Mouse (Mus musculus) stomach, postnatal 0 days (tissue): ENCODE measurements around the gene Sp8. TPM values are rescaled to one million over a fixed set of nuclear protein-coding genes. Genes with fewer than 3 reads are reported as not detected.

ENCODE experiments used
- ATAC-seq: fragments of 200-750 bp; cut with Nextera tagmentation; 2 replicates; pipeline ENCODE4 v1.8.0; 2017; ENCODE audit not compliant: low FRiP score, low TSS enrichment
- DNase-seq: peaks from one replicate; pipeline ENCODE4 v3.0.0-alpha.2; 2016; ENCODE audit warnings: low spot score
- H3K27ac ChIP-seq: fragments of 300-500 bp; sonication (generic); replicated peaks from 2 replicates; pipeline ENCODE4 v1.5.1; 2014; ENCODE audit warnings: mild to moderate bottlenecking, control low read depth
- H3K27me3 ChIP-seq: fragments of 300-500 bp; sonication (generic); 2 replicates; pipeline ENCODE4 v1.6.1; 2014; ENCODE audit warnings: low read length; ENCODE audit not compliant: control insufficient read depth, insufficient read depth
- H3K36me3 ChIP-seq: fragments of 300-500 bp; sonication (generic); 2 replicates; pipeline ENCODE4 v1.6.1; 2014; ENCODE audit warnings: low read length, mixed read lengths; ENCODE audit not compliant: control insufficient read depth, insufficient read depth
- H3K4me1 ChIP-seq: fragments of 300-500 bp; sonication (generic); replicated peaks from 2 replicates; pipeline ENCODE4 v1.6.1; 2014; ENCODE audit warnings: antibody characterized with exemption; ENCODE audit not compliant: control insufficient read depth, insufficient read depth
- H3K4me2 ChIP-seq: fragments of 300-500 bp; sonication (generic); replicated peaks from 2 replicates; pipeline ENCODE4 v1.6.1; 2014; ENCODE audit warnings: low read depth, mild to moderate bottlenecking, control low read depth, moderate library complexity
- H3K4me3 ChIP-seq: fragments of 300-500 bp; sonication (generic); 2 replicates; pipeline ENCODE4 v1.5.1; 2014; ENCODE audit warnings: low read depth, low read length, control low read depth
- H3K9ac ChIP-seq: fragments of 300-500 bp; sonication (generic); 2 replicates; pipeline ENCODE4 v1.6.1; 2014; ENCODE audit warnings: mild to moderate bottlenecking, low read length, control low read depth, mixed read lengths
- H3K9me3 ChIP-seq: fragments of 300-500 bp; sonication (generic); 2 replicates; pipeline ENCODE4 v1.6.1; 2016; ENCODE audit warnings: low read length; ENCODE audit not compliant: control insufficient read depth
- CTCF ChIP-seq: IDR thresholded peaks from 2 replicates; pipeline ENCODE4 v1.5.1; 2016; ENCODE audit warnings: antibody characterized with exemption, low read depth, mild to moderate bottlenecking, moderate library complexity
- EP300 ChIP-seq: optimal IDR thresholded peaks from 2 replicates; pipeline ENCODE3; 2016; ENCODE audit warnings: antibody characterized with exemption
- WGBS: fragments of 180-500 bp; shearing (Covaris S2); extraction: QIAGEN DNeasy Blood & Tissue Kit; methylation state at CpG from one replicate; pipeline ENCODE4 v1.1.7; 2014; 5-methylcytosine and 5-hydroxymethylcytosine counted together
- polyA plus RNA-seq: library from polyadenylated mRNA; unstranded; fragments of >200 nt; fragmentation: Nextera tagmentation; extraction: Ambion mirVana; gene quantifications from 2 replicates; pipeline ENCODE4 v1.2.1, GENCODE M21; 2015

Sp8 gene
- polyA plus RNA-seq, 1 experiment from 2014 or later, result not detected

- ATAC-seq, result no peak
- Histone ChIP-seq H3K27ac (no peak overlapping the region), H3K9ac (no peak overlapping the region), H3K36me3 (no peaks in the 10 kb centered on the region), H3K4me1 (no peaks in the 10 kb centered on the region), H3K27me3 (peaks cover 30% of the 10 kb centered on the region), H3K9me3 (no peaks in the 10 kb centered on the region), H3K4me3 (no peak overlapping the region), H3K4me2 (no peak overlapping the region)
- WGBS, result 12% methylated on average over 6 of the region's 6 CpGs
- TF ChIP-seq EP300 (no peak), CTCF (no peak)
- no peak for DNase-seq
Measured at GRCm38 (mm10) chr12:118841971-118842550, 4.1 kb upstream of the Sp8 start.

- under 1% methylated on average over 33 of the region's 33 CpGs for WGBS
- TF ChIP-seq CTCF, result no peak
- no peak for TF ChIP-seq EP300
- ATAC-seq, result no peak
- Histone ChIP-seq H3K9me3 (no peaks in the 10 kb centered on the region), H3K36me3 (no peaks in the 10 kb centered on the region), H3K4me1 (no peaks in the 10 kb centered on the region), H3K4me3 (no peak overlapping the region), H3K27me3 (peaks cover 29% of the 10 kb centered on the region), H3K27ac (no peak overlapping the region), H3K9ac (no peak overlapping the region), H3K4me2 (no peak overlapping the region)
- DNase-seq, result peak; percentile 16
Measured at GRCm38 (mm10) chr12:118842671-118843411, 3.3 kb upstream of the Sp8 start.

GRCm38 (mm10) chr12:118844111-118844510 lies 2.0 kb upstream of the Sp8 start:
- ATAC-seq (no peak), DNase-seq (no peak)
- H3K4me3 ChIP-seq, result no peak overlapping the region

GRCm38 (mm10) chr12:118844841-118845240 lies 1.3 kb upstream of the Sp8 start:
- H3K27me3 ChIP-seq, result peaks cover 27% of the 10 kb centered on the region
- no peaks in the 10 kb centered on the region for H3K9me3 ChIP-seq
- H3K4me1 ChIP-seq, result no peaks in the 10 kb centered on the region
- no peak for ATAC-seq
- no peak overlapping the region for H3K27ac ChIP-seq
- no peak for DNase-seq
- no peak overlapping the region for H3K9ac ChIP-seq
- H3K4me3 ChIP-seq, result no peak overlapping the region
- no peak overlapping the region for H3K4me2 ChIP-seq
- no peaks in the 10 kb centered on the region for H3K36me3 ChIP-seq
- TF ChIP-seq CTCF (no peak), EP300 (no peak)
- 10% methylated on average over 3 of the region's 3 CpGs for WGBS

More at GRCm38 (mm10) chr12:118844111-118844510, 2.0 kb upstream of the Sp8 start:
- Histone ChIP-seq H3K9me3 (no peaks in the 10 kb centered on the region), H3K4me1 (no peaks in the 10 kb centered on the region), H3K27ac (no peak overlapping the region), H3K36me3 (no peaks in the 10 kb centered on the region), H3K9ac (no peak overlapping the region), H3K27me3 (peaks cover 28% of the 10 kb centered on the region), H3K4me2 (no peak overlapping the region)
- no peak for TF ChIP-seq EP300
- no peak for TF ChIP-seq CTCF

GRCm38 (mm10) chr12:118845351-118845750 lies 778 bp upstream of the Sp8 start:
- 4% methylated on average over 3 of the region's 3 CpGs for whole genome bisulfite sequencing

More at GRCm38 (mm10) chr12:118845351-118845750, 778 bp upstream of the Sp8 start:
- H3K4me1 ChIP-seq, result no peaks in the 10 kb centered on the region
- peaks cover 27% of the 10 kb centered on the region for H3K27me3 ChIP-seq
- no peak for ATAC-seq
- TF ChIP-seq CTCF (no peak), EP300 (no peak)
- no peak overlapping the region for H3K9ac ChIP-seq
- DNase-seq, result no peak
- no peak overlapping the region for H3K4me2 ChIP-seq
- H3K27ac ChIP-seq, result no peak overlapping the region
- no peak overlapping the region for H3K4me3 ChIP-seq
- H3K9me3 ChIP-seq, result no peaks in the 10 kb centered on the region
- H3K36me3 ChIP-seq, result no peaks in the 10 kb centered on the region
